Comparison of ENCODE assay signal across 9 mouse cellular contexts in the genomic region with DNA sequence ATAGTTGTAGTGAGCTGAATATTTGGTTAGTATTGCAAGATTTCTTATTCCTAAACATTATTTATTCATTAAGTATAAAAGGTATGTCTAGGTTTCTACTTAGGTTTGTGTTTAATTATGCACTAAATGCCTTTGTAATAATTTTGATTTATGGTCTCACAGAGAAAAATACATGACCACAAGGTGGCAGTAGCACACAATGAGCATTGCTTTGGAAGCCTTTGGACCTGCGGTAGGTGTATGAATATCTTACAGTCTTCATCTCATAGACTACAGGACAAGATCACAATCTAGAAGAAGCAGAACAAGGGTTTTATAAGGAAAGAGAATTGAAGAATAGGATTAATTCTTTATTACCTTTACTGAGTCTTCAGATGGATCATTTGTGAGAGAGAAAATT.
DNase-seq lines count a peak whose midpoint lies in the region; ATAC-seq and TF ChIP-seq lines count a peak whose summit lies in the region.
"Had no signal": no experiment of that assay in that cellular context is flagged by ENCODE, and none has a peak within 500 bp of the region (broad histone marks: within the 10 kb centered on the region; RNA-seq: fewer than 3 reads in every experiment).

No protein-coding gene starts in this region.

- H3K4me2 ChIP-seq in lung, embryonic 14.5 days: no peak overlapping the region
- H3K4me2 ChIP-seq in embryonic facial prominence, embryonic 11.5 days (ENCODE audit: low read depth, low read length): no peak overlapping the region
- H3K4me2 ChIP-seq in heart, embryonic 11.5 days: no peak overlapping the region
- H3K4me2 ChIP-seq: liver, embryonic 13.5 days had no signal

- TF ChIP-seq CTCF in cerebellum, adult 2 months (IDR thresholded peaks at IDR 0.05; ENCODE audit: borderline replicate concordance, insufficient read depth, low read depth, low read length): peak; percentile 21; the same call in 1 of the 2 replicates
- TF ChIP-seq CTCF in lung, embryonic 14.5 days (IDR thresholded peaks at IDR 0.05; ENCODE audit: low read depth): peak; percentile 56

- H3K9ac ChIP-seq in lung, embryonic 14.5 days: no peak overlapping the region
- H3K9ac ChIP-seq in embryonic facial prominence, embryonic 11.5 days (replicated peaks; ENCODE audit: low read length): no peak overlapping the region
- H3K9ac ChIP-seq in heart, embryonic 11.5 days (ENCODE audit: low read depth, low read length): no peak overlapping the region
- H3K9ac ChIP-seq: liver, embryonic 13.5 days had no signal

- no peaks in the 10 kb centered on the region for H3K4me1 ChIP-seq in cerebellum, adult 2 months (ENCODE audit: control insufficient read depth, insufficient read depth, low read length)
- H3K4me1 ChIP-seq in lung, embryonic 14.5 days (ENCODE audit: insufficient read depth): no peaks in the 10 kb centered on the region
- no peaks in the 10 kb centered on the region for H3K4me1 ChIP-seq in embryonic facial prominence, embryonic 11.5 days (ENCODE audit: control insufficient read depth, insufficient read depth, low read length)
- H3K4me1 ChIP-seq in heart, embryonic 11.5 days (ENCODE audit: control insufficient read depth, insufficient read depth, low read length): no peaks in the 10 kb centered on the region
- H3K4me1 ChIP-seq: liver, embryonic 13.5 days had no signal

- DNase-seq in cerebellum, adult 2 months: peak in 1 of 2 experiments; percentile 1
- no peak for DNase-seq in cerebellum, adult 9-11 months
- peak; percentile 73 for DNase-seq in lung, embryonic 14.5 days
- DNase-seq in lung, postnatal 10 days: no peak
- DNase-seq in embryonic facial prominence, embryonic 11.5 days (ENCODE audit: low spot score): peak; percentile 79
- peak; percentile 41 for DNase-seq in retina, postnatal 7 days (ENCODE audit: low read depth, low spot score)
- DNase-seq: liver, embryonic 13.5 days had no signal

- H3K9me3 ChIP-seq in lung, embryonic 14.5 days (ENCODE audit: low read depth, low read length): no peaks in the 10 kb centered on the region
- no peaks in the 10 kb centered on the region for H3K9me3 ChIP-seq in embryonic facial prominence, embryonic 11.5 days (replicated peaks; ENCODE audit: control insufficient read depth, low read length)
- no peaks in the 10 kb centered on the region for H3K9me3 ChIP-seq in heart, embryonic 11.5 days (replicated peaks; ENCODE audit: control insufficient read depth, low read length)
- H3K9me3 ChIP-seq: liver, embryonic 13.5 days had no signal

- H3K27ac ChIP-seq in cerebellum, adult 2 months (ENCODE audit: insufficient read depth, low read length): no peak overlapping the region
- H3K27ac ChIP-seq in lung, embryonic 14.5 days (ENCODE audit: low read depth): no peak overlapping the region
- H3K27ac ChIP-seq in embryonic facial prominence, embryonic 11.5 days (replicated peaks; ENCODE audit: low read depth, low read length): no peak overlapping the region
- H3K27ac ChIP-seq in heart, embryonic 11.5 days (ENCODE audit: low read depth, low read length): no peak overlapping the region
- H3K27ac ChIP-seq: liver, embryonic 13.5 days had no signal

- H3K4me3 ChIP-seq in cerebellum, adult 2 months (replicated peaks; ENCODE audit: insufficient read depth, low read depth, low read length): no peak overlapping the region
- H3K4me3 ChIP-seq in lung, embryonic 14.5 days (ENCODE audit: low read depth, low read length): no peak overlapping the region
- H3K4me3 ChIP-seq in embryonic facial prominence, embryonic 11.5 days (ENCODE audit: low read depth, low read length): no peak overlapping the region
- H3K4me3 ChIP-seq in heart, embryonic 11.5 days (ENCODE audit: low read depth, low read length): no peak overlapping the region
- H3K4me3 ChIP-seq: liver, embryonic 13.5 days had no signal

- TF ChIP-seq POLR2A in cerebellum, adult 2 months (IDR thresholded peaks at IDR 0.05; ENCODE audit: borderline replicate concordance, insufficient read depth, low read length): no peak

- 14% methylated on average over 1 of the region's 1 CpGs for WGBS in cerebellum, adult 2 months
- WGBS in lung, embryonic 14.5 days: 44% methylated on average over 1 of the region's 1 CpGs
- 56% methylated on average over 1 of the region's 1 CpGs for WGBS in embryonic facial prominence, embryonic 11.5 days
- WGBS in heart, embryonic 11.5 days (ENCODE audit: insufficient replicate concordance): 38% methylated on average over 1 of the region's 1 CpGs

- H3K36me3 ChIP-seq in lung, embryonic 14.5 days (ENCODE audit: insufficient read depth): no peaks in the 10 kb centered on the region
- H3K36me3 ChIP-seq in embryonic facial prominence, embryonic 11.5 days (replicated peaks; ENCODE audit: control insufficient read depth, insufficient read depth, low read depth, low read length): no peaks in the 10 kb centered on the region
- H3K36me3 ChIP-seq in heart, embryonic 11.5 days (ENCODE audit: control insufficient read depth, insufficient read depth, low read length): no peaks in the 10 kb centered on the region
- H3K36me3 ChIP-seq: liver, embryonic 13.5 days had no signal

- ATAC-seq in lung, embryonic 14.5 days (ENCODE audit: insufficient read depth): no peak
- no peak for ATAC-seq in embryonic facial prominence, embryonic 11.5 days (replicated peaks; ENCODE audit: insufficient number of reproducible peaks, low FRiP score, low TSS enrichment, low read depth)
- ATAC-seq in megakaryocyte, adult 5-6 weeks (ENCODE audit: poor library complexity, severe bottlenecking): no peak
- no peak for ATAC-seq in heart, embryonic 11.5 days (replicated peaks; ENCODE audit: insufficient number of reproducible peaks, low FRiP score, low TSS enrichment)

- H3K27me3 ChIP-seq in cerebellum, adult 2 months (ENCODE audit: control insufficient read depth, insufficient read depth, low read length): no peaks in the 10 kb centered on the region
- no peaks in the 10 kb centered on the region for H3K27me3 ChIP-seq in lung, embryonic 14.5 days (ENCODE audit: insufficient read depth, low read length)
- H3K27me3 ChIP-seq in embryonic facial prominence, embryonic 11.5 days (ENCODE audit: control insufficient read depth, insufficient read depth, low read length): no peaks in the 10 kb centered on the region
- no peaks in the 10 kb centered on the region for H3K27me3 ChIP-seq in heart, embryonic 11.5 days (ENCODE audit: control insufficient read depth, insufficient read depth, low read length)
- H3K27me3 ChIP-seq: liver, embryonic 13.5 days had no signal

Comparison
In these comparisons a context has a peak if more than half of its experiments do, and no peak if none do; other contexts are left out.
1. DNase-seq: peak in lung, embryonic 14.5 days (single experiment), embryonic facial prominence, embryonic 11.5 days (single experiment) and retina, postnatal 7 days (single experiment); none in cerebellum, adult 9-11 months (single experiment) and lung, postnatal 10 days (single experiment).